Mouse (Mus musculus) MEL (cell line): ENCODE measurements around the gene Nemf. TPM values are rescaled to one million over a fixed set of nuclear protein-coding genes. Genes with fewer than 3 reads are reported as not detected.

Experiments
- DNase-seq: peaks from one replicate; pipeline ENCODE4 v3.0.0; 2011; ENCODE audit warnings: low read depth, low spot score
- H3K27ac ChIP-seq: 2 replicates; pipeline ENCODE4 v1.5.1; 2012; ENCODE audit warnings: low read depth, mild to moderate bottlenecking, control low read depth, low read length, moderate library complexity; ENCODE audit not compliant: control insufficient read depth
- H3K27me3 ChIP-seq, 2 experiments: fragments of 150-350 bp in 1 of 2; sonication (generic) in 1 of 2; 2 replicates each; pipeline ENCODE4 v1.6.1; 2012; ENCODE audit warnings: low read length in 2 of 2, mild to moderate bottlenecking in 2 of 2, improper control_type of control experiment in 1 of 2, moderate library complexity in 1 of 2; ENCODE audit not compliant: insufficient read depth in 2 of 2, control insufficient read depth in 1 of 2
- H3K36me3 ChIP-seq, 2 experiments: 2 replicates each; pipeline ENCODE4 v1.6.1; 2012 to 2014; ENCODE audit warnings: low read length in 2 of 2, improper control_type of control experiment in 1 of 2, inconsistent platforms in 1 of 2, mild to moderate bottlenecking in 1 of 2; ENCODE audit not compliant: insufficient read depth in 2 of 2, control insufficient read depth in 1 of 2
- H3K4me1 ChIP-seq, 2 experiments: fragments of 150-350 bp in 1 of 2; sonication (generic) in 1 of 2; 2 replicates each; pipeline ENCODE4 v1.6.1; 2012; ENCODE audit warnings: low read length in 2 of 2, improper control_type of control experiment in 1 of 2, mild to moderate bottlenecking in 1 of 2; ENCODE audit not compliant: insufficient read depth in 2 of 2, control insufficient read depth in 1 of 2
- H3K4me3 ChIP-seq, 2 experiments: fragments of 150-350 bp in 1 of 2; sonication (generic) in 1 of 2; 2 replicates each; pipeline ENCODE4 v1.5.1; 2012; ENCODE audit warnings: low read depth in 2 of 2, low read length in 2 of 2, mild to moderate bottlenecking in 2 of 2, moderate library complexity in 2 of 2, control low read depth in 1 of 2, improper control_type of control experiment in 1 of 2; ENCODE audit not compliant: control insufficient read depth in 1 of 2, insufficient read depth in 1 of 2
- H3K79me2 ChIP-seq: 2 replicates; pipeline ENCODE4 v1.6.1; 2012; ENCODE audit warnings: mild to moderate bottlenecking, low read length, moderate library complexity; ENCODE audit not compliant: control insufficient read depth, poor library complexity, insufficient read depth
- H3K9ac ChIP-seq: 2 replicates; pipeline ENCODE4 v1.6.1; 2012; ENCODE audit warnings: low read depth, mild to moderate bottlenecking, control low read depth, low read length, moderate library complexity; ENCODE audit not compliant: control insufficient read depth, poor library complexity, severe bottlenecking
- H3K9me3 ChIP-seq: fragments of 150-350 bp; sonication (generic); replicated peaks from 2 replicates; pipeline ENCODE4 v1.6.1; 2012; ENCODE audit warnings: mild to moderate bottlenecking, low read length, improper control_type of control experiment, moderate library complexity; ENCODE audit not compliant: insufficient read depth
- CHD1 ChIP-seq: IDR thresholded peaks from 2 replicates; pipeline ENCODE4 v1.6.1; 2012; ENCODE audit warnings: low read depth, mild to moderate bottlenecking, inconsistent platforms, low read length, improper control_type of control experiment
- EP300 ChIP-seq, 2 experiments: IDR thresholded peaks; 2 replicates each; pipeline ENCODE4 v1.6.1; 2011; ENCODE audit warnings: improper control_type of control experiment in 2 of 2, low read length in 2 of 2, low read depth in 1 of 2, mild to moderate bottlenecking in 1 of 2
- HCFC1 ChIP-seq: IDR thresholded peaks from 2 replicates; pipeline ENCODE4 v1.6.1; 2012; ENCODE audit warnings: low read depth, mild to moderate bottlenecking, inconsistent platforms, low read length, improper control_type of control experiment, moderate library complexity
- KAT2A ChIP-seq: conservative IDR thresholded peaks from 2 replicates; pipeline ENCODE4 v1.6.1; 2012; ENCODE audit warnings: low read depth, low read length, improper control_type of control experiment, inconsistent platforms
- MAX ChIP-seq: IDR thresholded peaks from 2 replicates; pipeline ENCODE4 v1.6.1; 2011; ENCODE audit warnings: low read length, improper control_type of control experiment
- MXI1 ChIP-seq: IDR thresholded peaks from 2 replicates; pipeline ENCODE4 v1.6.1; 2011; ENCODE audit warnings: mild to moderate bottlenecking, low read depth, low read length, improper control_type of control experiment
- MYC ChIP-seq: IDR thresholded peaks from 2 replicates; pipeline ENCODE4 v1.6.1; 2011; ENCODE audit warnings: low read depth, mild to moderate bottlenecking, low read length, improper control_type of control experiment, moderate library complexity
- NELFE ChIP-seq: IDR thresholded peaks from 2 replicates; pipeline ENCODE4 v1.6.1; 2011; ENCODE audit warnings: low read depth, low read length, improper control_type of control experiment
- NRF1 ChIP-seq: IDR thresholded peaks from 2 replicates; pipeline ENCODE4 v1.6.1; 2014; ENCODE audit warnings: low read depth, mild to moderate bottlenecking, inconsistent platforms, low read length, improper control_type of control experiment, moderate library complexity; ENCODE audit not compliant: poor library complexity, insufficient read depth, severe bottlenecking
- POLR2A ChIP-seq, 2 experiments: IDR thresholded peaks; 2 replicates each; pipeline ENCODE4 v1.6.1; 2011 to 2012; ENCODE audit warnings: low read length in 2 of 2, mild to moderate bottlenecking in 2 of 2, control low read depth in 1 of 2, improper control_type of control experiment in 1 of 2, low read depth in 1 of 2, moderate library complexity in 1 of 2; ENCODE audit not compliant: control insufficient read depth in 1 of 2, insufficient read depth in 1 of 2, poor library complexity in 1 of 2
- POLR2AphosphoS2 ChIP-seq: IDR thresholded peaks from 2 replicates; pipeline ENCODE4 v1.6.1; 2011; ENCODE audit warnings: low read length, improper control_type of control experiment
- RAD21 ChIP-seq: IDR thresholded peaks from 2 replicates; pipeline ENCODE4 v1.6.1; 2011; ENCODE audit warnings: mild to moderate bottlenecking, low read depth, low read length, improper control_type of control experiment
- RCOR1 ChIP-seq: IDR thresholded peaks from 2 replicates; pipeline ENCODE4 v1.6.1; 2012; ENCODE audit warnings: low read depth, mild to moderate bottlenecking, inconsistent platforms, low read length, improper control_type of control experiment
- SIN3A ChIP-seq: IDR thresholded peaks from 2 replicates; pipeline ENCODE4 v1.6.1; 2012; ENCODE audit warnings: low read length, improper control_type of control experiment, inconsistent platforms
- TBP ChIP-seq: IDR thresholded peaks from 2 replicates; pipeline ENCODE4 v1.8.0; 2011; ENCODE audit warnings: low read depth, low read length, improper control_type of control experiment
- TCF12 ChIP-seq: IDR thresholded peaks from 2 replicates; pipeline ENCODE4 v1.6.1; 2014; ENCODE audit warnings: low read depth, mild to moderate bottlenecking, inconsistent platforms, low read length, improper control_type of control experiment, moderate library complexity
- ZC3H11A ChIP-seq: IDR thresholded peaks from 2 replicates; pipeline ENCODE4 v1.6.1; 2012; ENCODE audit warnings: low read depth, mild to moderate bottlenecking, inconsistent platforms, low read length, improper control_type of control experiment
- ZMIZ1 ChIP-seq: IDR thresholded peaks from 2 replicates; pipeline ENCODE4 v1.6.1; 2012; ENCODE audit warnings: low read depth, mild to moderate bottlenecking, inconsistent platforms, low read length, improper control_type of control experiment, moderate library complexity
- ZNF384 ChIP-seq: IDR thresholded peaks from 2 replicates; pipeline ENCODE4 v1.6.1; 2012; ENCODE audit warnings: low read depth, mild to moderate bottlenecking, inconsistent platforms, low read length, improper control_type of control experiment
- polyA plus RNA-seq, 2 experiments: library from polyadenylated mRNA; stranded (reverse) in 1 of 2; unstranded in 1 of 2; fragments of >175 nt in 1 of 2; fragments of >200 nt in 1 of 2; gene quantifications; 2 replicates each; pipeline versions ENCODE4 v1.2.1 to v1.2.4; 2012; ENCODE audit warnings: low replicate concordance in 2 of 2, low read depth in 1 of 2; ENCODE audit not compliant: insufficient read length in 2 of 2, insufficient read depth in 1 of 2, missing spikeins in 1 of 2
- total RNA-seq: library from RNA; depleted of rRNA; stranded (reverse); fragments of 300-350 nt; gene quantifications from 2 replicates; pipeline ENCODE4 v1.2.3, GENCODE M21; 2012; rRNA removed

Gene Nemf
- total RNA-seq (32.1 and 33.4 TPM in 2 replicates), polyA plus RNA-seq (10 to 100 TPM in 1 of 2 experiments, not detected in 1; 30.2 TPM)

- H3K4me1 ChIP-seq, result peaks cover 0 to 7% of the 10 kb centered on the region in 2 experiments; a peak in 3 of 4 replicates
- H3K4me3 ChIP-seq, result peak within 1 kb of the TSS; percentile 96 to 97
- H3K27ac ChIP-seq, result peak within 1 kb of the TSS; percentile 69
- peak; percentile 88 for TF ChIP-seq TBP
- peak; percentile 84 for TF ChIP-seq NRF1
- peak; percentile 95 for TF ChIP-seq NELFE
- TF ChIP-seq ZC3H11A, result no peak
- peak; percentile 61; the same call in 1 of the 2 replicates for TF ChIP-seq ZNF384
- no peak for TF ChIP-seq CHD1
- TF ChIP-seq MYC, result peak; percentile 41; the same call in 1 of the 2 replicates
- peak; percentile 87 for TF ChIP-seq POLR2AphosphoS2
- TF ChIP-seq TCF12, result peak; percentile 61
- no peak for TF ChIP-seq RCOR1
- 0 out of 4 replicates have a peak, but pooled peaks of 1 of the 2 experiments have one; percentile 9 for TF ChIP-seq EP300 (IDR thresholded peaks at IDR 0.05; ENCODE audit: low read depth in 1 of 2, low read length in 2 of 2)
- peak; percentile 87 for TF ChIP-seq ZMIZ1
- peak; percentile 87 to 97 for TF ChIP-seq POLR2A (IDR thresholded peaks at IDR 0.05; ENCODE audit: control insufficient read depth in 1 of 2, insufficient read depth in 1 of 2, low read depth in 1 of 2, low read length in 2 of 2, poor library complexity in 1 of 2)
- TF ChIP-seq MAX, result peak; percentile 25; the same call in 1 of the 2 replicates
- peak; percentile 62; the same call in 1 of the 2 replicates for TF ChIP-seq MXI1
- TF ChIP-seq SIN3A, result peak; percentile 85
- peak; percentile 90 for TF ChIP-seq HCFC1
- TF ChIP-seq RAD21, result no peak
- peak; percentile 57; the same call in 1 of the 2 replicates for TF ChIP-seq KAT2A
- H3K27me3 ChIP-seq, result no peaks in the 10 kb centered on the region
- H3K9me3 ChIP-seq, result no peaks in the 10 kb centered on the region
- peak within 1 kb of the TSS; percentile 96 for H3K9ac ChIP-seq
- H3K36me3 ChIP-seq, result peaks cover 10 to 11% of the 10 kb centered on the region in 2 experiments
- peak; percentile 93 for DNase-seq
- H3K79me2 ChIP-seq, result peaks cover 18% of the 10 kb centered on the region
These were observed at the start of gene Nemf for GRCm38 (mm10) chr12:69356546-69357299. Nemf (minus strand) TSS chr12:69357165.
